Comparison of ENCODE assay signal across 35 mouse cellular contexts in the genomic region with DNA sequence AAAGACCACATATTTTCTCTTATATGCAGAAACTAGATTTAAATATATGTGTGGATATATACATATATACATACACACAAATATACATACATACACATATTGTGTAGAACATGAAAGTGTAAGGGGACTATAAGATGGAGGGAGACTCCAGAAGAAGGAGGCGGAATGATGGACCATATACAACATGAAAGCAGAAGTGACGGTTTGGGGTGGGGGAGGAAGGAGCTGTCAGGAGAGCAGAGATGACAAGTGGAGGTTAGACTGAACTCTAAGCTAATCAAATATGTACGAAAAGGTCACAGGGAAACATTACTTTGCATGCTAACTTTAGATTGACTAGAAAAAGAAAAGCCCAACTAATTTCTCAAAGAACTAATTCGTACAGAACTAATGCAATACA. TPM values are rescaled to one million over a fixed set of nuclear protein-coding genes. Genes with fewer than 3 reads are reported as not detected.
"Had no signal": no experiment of that assay in that cellular context is flagged by ENCODE, and none has a peak within 500 bp of the region (broad histone marks: within the 10 kb centered on the region; RNA-seq: fewer than 3 reads in every experiment).

No protein-coding gene starts in this region.

- H3K4me1 ChIP-seq: limb, embryonic 12.5 days; limb, embryonic 13.5 days; limb, embryonic 15.5 days; liver, embryonic 15.5 days; lung, embryonic 15.5 days; megakaryocyte, embryonic 14.5 days; midbrain, embryonic 10.5 days; midbrain, embryonic 12.5 days; midbrain, embryonic 15.5 days; neural tube, embryonic 12.5 days had no signal

- H3K27me3 ChIP-seq: limb, embryonic 12.5 days; limb, embryonic 13.5 days; limb, embryonic 15.5 days; liver, embryonic 12.5 days; liver, embryonic 13.5 days; liver, embryonic 15.5 days; lung, embryonic 15.5 days; megakaryocyte, embryonic 14.5 days; midbrain, embryonic 12.5 days; midbrain, embryonic 15.5 days; neural tube, embryonic 12.5 days had no signal

- DNase-seq: left cerebral cortex, postnatal 4 days; liver; liver, embryonic 13.5 days; liver, postnatal 0 days; lung, adult 18-20 months; lung, adult 2 months; lung, embryonic 14.5 days; lung, postnatal 10 days; lung, postnatal 36 days; lung, postnatal 4 days; midbrain, embryonic 14.5 days had no signal

- ATAC-seq: liver, embryonic 12.5 days; liver, postnatal 0 days; lung, postnatal 0 days; midbrain, embryonic 15.5 days; midbrain, embryonic 16.5 days had no signal

- H3K4me2 ChIP-seq: limb, embryonic 12.5 days; limb, embryonic 13.5 days; limb, embryonic 15.5 days; liver, embryonic 11.5 days; liver, embryonic 12.5 days; liver, embryonic 13.5 days; liver, embryonic 15.5 days; lung, embryonic 14.5 days; lung, embryonic 15.5 days; midbrain, embryonic 11.5 days; midbrain, embryonic 12.5 days; midbrain, embryonic 15.5 days; neural tube, embryonic 12.5 days had no signal

- H3K27ac ChIP-seq: limb, embryonic 10.5 days; limb, embryonic 12.5 days; limb, embryonic 13.5 days; limb, embryonic 15.5 days; liver, embryonic 12.5 days; liver, embryonic 13.5 days; liver, embryonic 14.5 days; liver, embryonic 15.5 days; lung, embryonic 15.5 days; macrophage; midbrain, embryonic 10.5 days; midbrain, embryonic 12.5 days; midbrain, embryonic 15.5 days; neural tube, embryonic 12.5 days had no signal

- H3K36me3 ChIP-seq: limb, embryonic 10.5 days; limb, embryonic 12.5 days; limb, embryonic 13.5 days; limb, embryonic 15.5 days; liver, embryonic 12.5 days; liver, embryonic 13.5 days; liver, embryonic 15.5 days; lung, embryonic 15.5 days; midbrain, embryonic 10.5 days; midbrain, embryonic 12.5 days; midbrain, embryonic 15.5 days; neural tube, embryonic 12.5 days had no signal

- H3K9me3 ChIP-seq: limb, embryonic 10.5 days; limb, embryonic 12.5 days; limb, embryonic 13.5 days; limb, embryonic 15.5 days; liver, embryonic 12.5 days; liver, embryonic 13.5 days; liver, embryonic 15.5 days; lung, embryonic 15.5 days; midbrain, embryonic 10.5 days; midbrain, embryonic 12.5 days; midbrain, embryonic 15.5 days; neural tube, embryonic 12.5 days had no signal

- H3K4me3 ChIP-seq: limb, embryonic 10.5 days; limb, embryonic 12.5 days; limb, embryonic 13.5 days; limb, embryonic 15.5 days; liver, embryonic 12.5 days; liver, embryonic 13.5 days; liver, embryonic 15.5 days; lung, embryonic 15.5 days; megakaryocyte, embryonic 14.5 days; midbrain, embryonic 10.5 days; midbrain, embryonic 12.5 days; midbrain, embryonic 15.5 days; myocyte; neural tube, embryonic 12.5 days had no signal

- H3K9ac ChIP-seq: limb, embryonic 12.5 days; limb, embryonic 13.5 days; limb, embryonic 15.5 days; liver, embryonic 12.5 days; liver, embryonic 13.5 days; liver, embryonic 14.5 days; liver, embryonic 15.5 days; liver, postnatal 0 days; lung, embryonic 14.5 days; lung, embryonic 15.5 days; midbrain, embryonic 12.5 days; midbrain, embryonic 15.5 days; neural tube, embryonic 12.5 days had no signal

RNA-seq across cellular contexts. Expression of a gene that starts 20.5 kb away (rescaled TPM):
- total RNA-seq: liver, adult 2 months; megakaryocyte progenitor cell, adult 5-6 weeks; megakaryocyte, adult 5-6 weeks; megakaryocyte-erythroid progenitor cell, adult 5-6 weeks; monocyte, adult 5-6 weeks had no signal
- polyA plus RNA-seq: liver, adult 2 months; macrophage had no signal
